Mouse (Mus musculus): ENCODE results near the gene Olfr571.

Gene Olfr571

DNA sequence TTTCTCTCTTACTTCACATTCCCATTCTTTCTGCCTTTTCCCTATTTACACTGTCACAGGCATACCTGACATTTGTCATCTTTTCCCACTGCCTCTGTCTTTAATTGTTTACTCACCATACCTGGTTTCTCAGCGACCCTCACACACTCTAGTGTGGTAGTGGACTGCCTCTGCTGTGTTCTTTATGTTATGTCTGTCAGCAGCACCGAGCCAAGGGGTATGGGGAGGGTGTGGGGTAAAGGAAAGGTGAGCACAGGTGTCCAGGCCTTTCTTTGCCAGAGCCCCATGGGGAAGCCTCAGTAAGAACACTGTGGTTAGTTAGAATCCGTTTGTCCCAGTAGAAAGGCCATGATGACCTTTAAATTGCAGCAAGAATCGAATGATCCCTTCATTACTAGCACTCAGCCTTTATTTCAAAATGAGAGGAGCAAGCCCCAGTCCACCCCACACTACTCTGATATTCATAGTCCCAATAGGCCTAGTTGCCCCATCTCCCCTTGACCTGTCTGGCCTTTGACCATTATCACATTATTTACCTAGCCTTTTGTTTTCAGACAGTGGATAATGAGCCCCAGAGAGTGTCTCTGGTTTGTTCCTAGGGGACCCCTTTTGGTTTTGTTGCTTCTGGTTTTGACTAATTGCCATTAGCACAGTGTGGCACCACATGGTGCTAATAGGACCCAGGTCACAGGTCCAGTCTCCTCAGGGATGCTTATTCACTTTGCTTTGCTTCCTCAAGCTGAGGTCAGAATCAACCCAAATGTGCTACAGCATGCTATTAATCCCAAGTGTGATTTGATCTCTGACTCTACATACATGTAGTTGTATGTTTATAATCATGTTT, at the start of gene Olfr571:
Gene Olfr571, minus strand, starts transcription at position 505 of the 844 bp plus-strand sequence.
- no peak for DNase-seq (ENCODE audit: low spot score in 2 of 2)

DNA sequence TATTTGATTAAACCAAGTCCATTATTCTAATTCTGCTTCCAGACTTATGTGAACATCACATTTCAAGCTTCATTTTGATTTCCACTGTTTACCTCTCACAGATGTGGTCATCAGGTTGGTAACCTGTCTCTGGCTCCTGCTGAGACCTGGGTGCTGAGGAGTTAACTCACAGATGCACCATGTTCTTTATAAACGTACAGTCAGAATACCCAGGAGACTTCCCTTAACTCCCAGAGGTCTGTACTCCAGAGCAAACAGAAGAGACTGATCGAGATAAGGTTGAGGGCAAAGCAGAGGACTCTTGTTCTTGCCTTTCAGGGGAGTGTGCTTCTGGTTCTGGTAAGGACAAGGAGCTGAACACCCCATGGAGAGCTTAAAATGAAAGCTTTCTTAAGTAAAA, 45.0 kb upstream of the Olfr571 start, which contains the start of gene Olfr576:
Gene Olfr576, plus strand, starts transcription at position 301 of the 400 bp plus-strand sequence.
- DNase-seq (ENCODE audit: low spot score in 2 of 2): no peak

DNA sequence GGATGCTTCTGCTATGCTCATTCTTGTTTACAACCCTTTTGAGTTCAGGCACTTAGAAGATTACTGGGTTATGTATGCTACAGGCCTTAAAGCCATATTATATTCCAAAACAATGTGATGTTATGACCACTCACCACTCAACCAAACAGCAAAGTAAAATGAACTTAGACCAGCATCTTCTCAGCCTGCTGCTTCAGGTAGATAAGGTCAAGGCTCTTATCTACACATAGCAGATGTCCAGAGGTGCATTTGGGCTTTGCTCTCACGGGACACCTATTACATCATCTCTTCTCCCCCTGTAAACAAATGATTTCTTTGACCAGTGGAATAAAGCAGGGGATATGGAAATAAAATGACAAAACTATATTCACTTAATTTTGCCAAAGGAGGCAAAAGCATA, 41.3 kb upstream of the Olfr571 start, which contains the start of gene Olfr575:
Gene Olfr575, minus strand, starts transcription at position 183 of the 400 bp plus-strand sequence.
- no peak for DNase-seq (ENCODE audit: low spot score in 2 of 2)

DNA sequence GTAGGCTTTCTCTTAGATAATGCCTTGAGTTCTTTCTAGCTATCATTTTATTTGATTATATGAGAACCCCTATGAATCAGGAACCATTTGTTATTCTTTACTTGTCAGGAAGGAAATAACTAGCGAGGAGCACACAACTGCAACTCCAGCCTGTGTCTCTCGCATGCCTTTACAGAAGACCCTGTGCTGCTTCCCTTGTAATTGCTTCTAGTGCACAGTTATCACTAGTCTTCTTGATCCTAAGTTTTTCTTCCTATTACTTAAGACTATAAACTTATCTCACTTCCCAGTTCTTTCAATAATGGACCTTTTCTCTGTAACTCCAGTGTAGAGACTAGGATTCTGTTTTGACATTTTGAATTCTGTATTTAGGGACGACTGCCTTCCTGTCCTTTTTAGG, 40.8 kb upstream of the Olfr571 start:
- no peak for DNase-seq (ENCODE audit: low spot score in 2 of 2)

DNA sequence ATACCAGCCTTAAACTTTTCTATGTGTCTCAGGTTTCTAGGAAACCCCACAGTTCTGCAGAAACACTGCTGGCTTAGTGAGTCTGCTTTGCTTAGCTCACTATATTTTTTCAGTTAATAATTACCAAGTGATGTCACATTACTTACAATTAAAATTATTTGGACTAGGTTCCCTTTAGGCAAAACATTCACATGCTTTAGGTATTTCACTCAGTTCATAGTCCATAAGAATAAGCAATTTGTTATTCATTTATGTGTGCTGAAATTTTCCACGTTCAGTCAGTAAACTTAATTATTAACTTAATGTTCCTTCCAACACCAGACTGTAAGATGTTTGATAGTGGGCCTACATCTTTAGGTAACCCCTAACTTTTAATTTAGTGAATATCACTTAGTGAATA, 33.4 kb upstream of the Olfr571 start:
- DNase-seq (ENCODE audit: low spot score in 2 of 2): no peak

DNA sequence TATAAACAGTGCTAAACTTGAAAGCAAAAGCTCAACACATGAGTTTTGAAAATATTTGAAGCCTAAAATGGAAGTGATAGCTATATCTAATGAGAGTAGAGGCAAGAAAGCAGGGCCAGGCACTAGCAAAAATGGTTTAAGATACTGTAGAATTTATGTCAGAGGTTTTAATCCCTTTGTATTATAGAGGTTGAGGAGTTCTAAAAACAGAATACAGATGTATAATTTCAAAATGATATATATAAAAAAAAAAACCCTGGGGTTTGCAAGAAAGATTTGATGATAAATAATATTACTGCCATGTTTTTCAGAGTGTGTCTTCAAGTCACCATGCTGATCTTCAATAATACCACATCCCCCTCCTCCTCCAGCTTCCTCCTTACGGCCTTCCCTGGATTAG, 30.8 kb upstream of the Olfr571 start, which contains the start of gene Olfr574:
Gene Olfr574, plus strand, starts transcription at position 301 of the 400 bp plus-strand sequence.
- no peak for DNase-seq (ENCODE audit: low spot score in 2 of 2)

DNA sequence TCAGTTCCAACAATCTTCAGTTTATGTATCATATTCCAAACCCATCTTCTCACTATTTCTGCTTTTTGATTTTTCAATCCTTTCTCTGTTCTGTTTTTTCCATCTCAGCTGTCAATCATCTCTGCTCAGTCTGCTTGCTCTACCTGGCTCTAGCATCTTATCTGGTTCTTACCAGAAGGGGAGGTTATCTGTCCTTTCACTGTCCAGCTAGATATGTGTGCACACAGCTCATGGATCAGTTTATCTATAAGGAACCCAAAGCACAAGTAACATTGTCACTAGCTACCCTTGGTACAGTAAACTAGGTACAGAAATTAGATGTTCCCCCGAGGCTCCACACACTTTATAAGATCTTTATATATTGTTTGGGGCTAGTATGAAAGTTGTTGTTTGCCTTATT, 26.1 kb upstream of the Olfr571 start:
- no peak for DNase-seq (ENCODE audit: low spot score in 2 of 2)

DNA sequence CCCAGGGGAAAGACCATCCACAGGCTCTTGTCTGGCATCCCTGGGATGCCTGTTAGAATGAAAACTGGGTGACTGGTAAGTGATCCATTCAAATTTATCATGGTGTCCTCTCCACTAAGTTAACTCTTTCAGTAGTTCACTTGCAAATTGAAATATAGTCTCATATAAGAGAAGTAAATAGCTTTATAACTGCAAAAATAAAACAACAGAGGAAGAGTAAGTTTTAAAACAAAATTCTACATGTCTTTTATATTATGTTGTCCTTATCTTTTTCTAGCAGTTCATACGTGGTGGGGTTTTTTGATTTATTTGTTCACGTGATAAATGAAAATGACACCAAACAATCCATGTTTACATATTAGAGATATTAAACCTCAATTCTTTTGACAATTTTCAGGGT, 25.1 kb upstream of the Olfr571 start, which contains the start of gene Olfr573-ps1:
Gene Olfr573-ps1, minus strand, starts transcription at position 101 of the 400 bp plus-strand sequence.
- DNase-seq (ENCODE audit: low spot score in 2 of 2): no peak

DNA sequence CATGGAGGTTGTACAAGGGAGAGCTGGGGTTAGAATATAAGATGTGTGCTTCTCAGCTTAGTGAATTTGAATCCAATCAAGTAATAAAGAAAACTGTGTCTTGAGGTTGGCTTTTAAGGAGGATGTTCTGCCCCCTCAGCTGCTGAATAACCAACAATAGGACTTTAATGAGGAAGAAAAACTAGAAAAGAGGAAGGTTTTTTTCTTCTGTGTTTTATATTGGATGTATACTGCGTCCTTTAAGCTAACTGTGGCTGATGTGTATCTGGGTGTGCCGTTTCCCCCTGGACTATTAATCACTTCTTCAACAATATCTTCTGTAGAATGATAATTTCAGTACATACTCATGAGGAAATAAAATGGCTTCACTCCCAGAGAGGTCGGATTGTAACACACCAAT, 9.8 kb upstream of the Olfr571 start:
- DNase-seq (ENCODE audit: low spot score in 2 of 2): no peak

DNA sequence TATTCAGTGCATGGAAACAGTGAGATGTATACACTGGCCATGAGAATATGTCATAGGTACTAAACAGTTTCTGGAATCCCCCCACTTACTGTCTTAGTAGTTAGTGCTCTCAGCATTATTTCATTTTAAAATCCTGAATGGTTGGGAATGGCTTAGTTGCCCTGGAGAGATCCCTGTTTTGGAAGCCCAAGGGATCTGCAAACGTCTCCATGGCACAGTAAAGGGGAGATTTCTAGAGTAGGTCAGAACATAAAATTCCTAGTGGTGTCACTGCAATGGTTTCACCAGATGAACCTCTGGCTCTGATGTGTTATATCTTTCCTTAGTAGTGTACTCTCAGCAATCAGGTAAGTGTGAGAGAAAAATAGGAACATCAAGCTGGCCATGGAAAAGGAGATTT, 6.8 kb upstream of the Olfr571 start, which contains the start of gene Olfr572:
Gene Olfr572, plus strand, starts transcription at position 301 of the 400 bp plus-strand sequence.
- DNase-seq (ENCODE audit: low spot score in 2 of 2): no peak

DNA sequence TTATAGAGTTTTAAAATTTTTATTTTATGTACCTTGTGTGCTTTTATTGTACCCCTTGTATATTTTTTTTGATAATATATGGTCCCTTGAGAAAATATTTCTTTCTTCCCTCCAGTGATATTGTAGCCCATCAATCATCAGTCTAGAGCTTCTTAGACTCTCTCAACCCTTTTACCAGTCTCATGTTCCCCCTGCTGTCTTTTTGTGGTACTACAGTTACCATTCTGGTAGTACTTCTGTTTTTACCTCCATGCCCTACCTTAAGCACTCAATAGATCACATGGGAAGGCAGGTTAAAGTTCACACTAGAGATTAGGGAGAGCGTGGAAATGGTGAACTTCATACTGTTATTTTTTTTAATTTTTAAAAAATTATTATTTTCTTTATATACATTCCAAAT, 2.3 kb upstream of the Olfr571 start:
- no peak for DNase-seq (ENCODE audit: low spot score in 2 of 2)

DNA sequence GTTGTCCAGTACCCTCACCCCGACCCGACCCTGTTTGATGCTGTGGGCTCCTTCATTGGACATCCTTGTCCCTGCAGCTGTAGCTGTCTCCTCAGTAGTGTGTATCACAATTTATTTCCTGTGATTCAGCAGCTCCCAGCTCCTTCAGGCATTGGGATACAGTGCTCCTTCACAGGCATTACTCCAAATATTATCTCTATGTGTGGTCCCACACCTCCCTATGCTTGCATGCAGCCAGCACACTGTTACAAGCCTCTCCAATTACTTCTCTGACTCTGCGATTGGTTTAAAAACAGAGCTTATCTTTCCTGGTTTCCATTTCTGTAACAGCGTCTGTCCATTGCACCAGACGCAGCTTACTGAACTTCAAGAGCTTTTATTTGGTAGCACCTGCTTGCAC, 931 bp downstream of the Olfr571 start:
- no peak for DNase-seq (ENCODE audit: low spot score in 2 of 2)

DNA sequence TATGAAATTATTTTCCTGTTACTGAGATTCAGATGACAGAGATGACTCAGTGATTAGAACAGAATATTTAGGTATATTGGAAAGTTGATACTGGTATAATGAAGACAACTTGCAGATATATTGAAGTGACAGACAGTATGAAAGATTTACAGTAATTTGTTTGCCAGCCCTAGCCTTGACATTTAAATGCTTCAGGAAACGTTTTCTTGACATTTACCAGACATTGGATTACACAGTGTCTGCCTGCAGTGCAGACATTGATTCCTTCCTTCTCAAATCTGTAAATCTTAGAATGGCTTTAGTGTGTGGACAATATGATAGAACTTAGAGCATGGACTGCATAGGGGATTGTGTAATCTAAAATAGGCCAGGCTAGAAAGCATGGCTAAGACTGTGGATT, 2.1 kb downstream of the Olfr571 start:
- no peak for DNase-seq (ENCODE audit: low spot score in 2 of 2)

DNA sequence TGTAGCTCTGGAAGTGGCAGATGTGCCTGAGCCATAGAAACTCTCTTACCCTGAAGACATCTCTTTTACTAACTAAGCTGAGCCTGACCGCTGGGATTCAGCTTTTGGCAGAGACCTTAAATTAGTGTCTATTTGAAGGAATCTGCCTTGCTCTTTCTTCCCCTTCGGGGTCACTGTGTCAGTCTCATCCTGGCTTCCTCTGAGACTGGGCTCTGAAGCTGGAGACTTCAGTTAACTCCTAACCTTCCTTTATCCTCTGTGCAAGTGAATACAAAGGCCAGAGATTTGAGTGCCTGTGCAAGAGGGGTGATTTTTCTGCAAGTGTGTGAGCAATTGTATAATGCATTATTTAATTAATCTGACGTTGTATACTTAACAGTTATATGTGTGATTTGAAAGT, 26.6 kb downstream of the Olfr571 start, which contains the start of gene Olfr569:
Gene Olfr569, minus strand, starts transcription at position 101 of the 400 bp plus-strand sequence.
- no peak for DNase-seq (ENCODE audit: low spot score in 2 of 2)

DNA sequence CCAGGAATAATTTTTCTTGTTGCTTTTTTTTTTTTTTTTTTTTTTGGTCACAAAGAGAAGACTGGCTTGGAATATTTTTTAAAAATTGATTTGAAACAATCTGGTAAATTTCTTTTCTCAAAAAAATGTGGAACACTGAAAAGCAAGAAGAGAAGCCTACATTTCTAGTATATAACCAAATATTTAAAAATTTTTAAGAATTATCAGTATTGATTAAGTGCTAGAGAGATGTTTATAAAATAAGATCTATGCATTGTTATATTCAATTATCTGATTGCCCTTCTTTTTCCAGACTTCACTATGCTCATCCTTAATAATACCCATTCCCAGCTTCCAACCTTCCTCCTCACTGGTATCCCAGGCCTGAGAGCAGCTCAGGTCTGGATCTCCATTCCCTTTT, 40.5 kb downstream of the Olfr571 start, which contains the start of gene Olfr568:
Gene Olfr568, plus strand, starts transcription at position 301 of the 400 bp plus-strand sequence.
- DNase-seq (ENCODE audit: low spot score in 2 of 2): no peak

DNA sequence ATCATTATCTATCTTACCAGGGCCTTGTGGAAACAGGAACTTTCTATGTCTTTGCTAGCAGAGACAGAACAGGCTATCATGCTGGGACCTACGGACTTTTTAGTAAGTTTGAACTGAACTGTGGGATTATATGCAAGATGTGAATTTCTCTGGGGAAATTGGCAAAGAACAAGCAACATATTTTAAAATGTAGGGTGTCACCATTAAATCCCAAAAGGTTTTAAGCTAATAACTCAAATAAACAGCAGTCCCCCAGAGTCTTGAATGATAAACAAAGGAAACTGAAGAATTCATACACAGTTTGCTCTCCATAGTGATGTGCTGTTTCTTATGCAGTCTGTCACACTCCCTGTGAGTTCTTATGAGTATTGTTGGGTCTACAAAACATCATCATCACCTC, 58.7 kb downstream of the Olfr571 start, which contains the start of gene Olfr566:
Gene Olfr566, minus strand, starts transcription at position 101 of the 400 bp plus-strand sequence.
- DNase-seq (ENCODE audit: low spot score in 2 of 2): no peak

DNA sequence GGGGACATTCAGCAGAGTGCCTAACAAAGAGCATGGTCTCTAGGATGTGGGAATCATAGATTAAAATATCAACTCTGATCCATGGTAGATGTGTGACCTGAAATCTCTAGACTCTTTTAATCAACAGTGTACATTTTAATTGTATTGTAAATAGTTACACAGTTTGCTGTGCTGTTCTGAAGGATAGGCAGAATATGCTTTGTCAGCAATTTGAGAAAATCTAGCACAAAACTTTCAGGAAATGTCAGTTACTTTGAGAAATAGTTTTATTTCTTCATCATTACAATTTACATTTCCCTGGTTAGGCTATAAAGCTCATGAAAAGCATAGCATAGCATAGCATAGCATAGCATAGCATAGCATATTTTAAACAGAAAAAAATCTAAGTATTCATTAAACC, 61.5 kb downstream of the Olfr571 start:
- no peak for DNase-seq (ENCODE audit: low spot score in 2 of 2)
